Mouse (Mus musculus) CH12.LX (cell line): Measurements from ENCODE around the gene Cldnd1. TPM values are rescaled to one million over a fixed set of nuclear protein-coding genes. Genes with fewer than 3 reads are reported as not detected.

Experiments
- DNase-seq: peaks from one replicate; pipeline ENCODE4 v3.0.0-alpha.2; 2013; ENCODE audit errors: extremely low read depth
- H3K27ac ChIP-seq: 2 replicates; pipeline ENCODE4 v1.5.1; 2012; ENCODE audit warnings: low read depth, mild to moderate bottlenecking, control low read depth, moderate library complexity; ENCODE audit not compliant: insufficient read depth
- H3K27me3 ChIP-seq: replicated peaks from 2 replicates; pipeline ENCODE3; 2012; ENCODE audit warnings: inconsistent platforms
- H3K36me3 ChIP-seq, 2 experiments: replicated peaks in 1 of 2; 2 replicates each; pipeline versions ENCODE3 to v1.6.1; 2012; ENCODE audit warnings: inconsistent platforms in 1 of 2, low read length in 1 of 2, mild to moderate bottlenecking in 1 of 2, mixed read lengths in 1 of 2, moderate library complexity in 1 of 2; ENCODE audit not compliant: control insufficient read depth in 1 of 2, insufficient read depth in 1 of 2
- H3K4me1 ChIP-seq, 2 experiments: 2 replicates each; pipeline ENCODE4 v1.6.1; 2012; ENCODE audit warnings: inconsistent platforms in 1 of 2, moderate library complexity in 1 of 2; ENCODE audit not compliant: insufficient read depth in 2 of 2, control insufficient read depth in 1 of 2
- H3K4me2 ChIP-seq: 2 replicates; pipeline ENCODE4 v1.6.1; 2012; ENCODE audit warnings: low read depth, mild to moderate bottlenecking, control low read depth; ENCODE audit not compliant: poor library complexity, insufficient read depth, severe bottlenecking
- H3K4me3 ChIP-seq, 3 experiments: fragments of 150-350 bp in 1 of 3; sonication (generic) in 1 of 3; replicated peaks in 1 of 3; 2 replicates each; pipeline versions ENCODE3 to v1.5.1; 2011 to 2012; ENCODE audit warnings: low read depth in 2 of 3, low read length in 2 of 3, mild to moderate bottlenecking in 2 of 3, moderate library complexity in 2 of 3, control low read depth in 1 of 3, improper control_type of control experiment in 1 of 3, inconsistent platforms in 1 of 3, mixed read lengths in 1 of 3; ENCODE audit not compliant: poor library complexity in 1 of 3
- H3K79me2 ChIP-seq: replicated peaks from 2 replicates; pipeline ENCODE4 v1.6.1; 2012; ENCODE audit warnings: mild to moderate bottlenecking, moderate library complexity; ENCODE audit not compliant: control insufficient read depth, poor library complexity, insufficient read depth, severe bottlenecking; ENCODE audit errors: extremely low read depth
- H3K9ac ChIP-seq: 2 replicates; pipeline ENCODE4 v1.6.1; 2012; ENCODE audit warnings: low read depth, mild to moderate bottlenecking, control low read depth, moderate library complexity; ENCODE audit not compliant: insufficient read depth
- H3K9me3 ChIP-seq: replicated peaks from 2 replicates; pipeline ENCODE3; 2012; ENCODE audit warnings: low read length, inconsistent platforms, mixed read lengths
- BHLHE40 ChIP-seq: IDR thresholded peaks from 2 replicates; pipeline ENCODE4 v1.6.1; 2011; ENCODE audit warnings: mild to moderate bottlenecking, low read depth, low read length, improper control_type of control experiment
- CHD1 ChIP-seq: IDR thresholded peaks from 2 replicates; pipeline ENCODE4 v1.6.1; 2012; ENCODE audit warnings: low read depth, low read length, improper control_type of control experiment, inconsistent platforms
- EP300 ChIP-seq: IDR thresholded peaks from 2 replicates; pipeline ENCODE4 v1.6.1; 2011; ENCODE audit warnings: low read length, improper control_type of control experiment
- ETS1 ChIP-seq: conservative IDR thresholded peaks from 2 replicates; pipeline ENCODE4 v1.6.1; 2012; ENCODE audit warnings: low read depth, mild to moderate bottlenecking, inconsistent platforms, low read length, improper control_type of control experiment, moderate library complexity
- GABPA ChIP-seq: IDR thresholded peaks from 2 replicates; pipeline ENCODE4 v1.6.1; 2012; ENCODE audit warnings: low read depth, low read length, improper control_type of control experiment, inconsistent platforms; ENCODE audit not compliant: insufficient replicate concordance
- HCFC1 ChIP-seq: IDR thresholded peaks from 2 replicates; pipeline ENCODE4 v1.6.1; 2012; ENCODE audit warnings: low read depth, mild to moderate bottlenecking, inconsistent platforms, low read length, improper control_type of control experiment
- IRF4 ChIP-seq: IDR thresholded peaks from 2 replicates; pipeline ENCODE4 v1.6.1; 2014; ENCODE audit warnings: low read depth, mild to moderate bottlenecking, inconsistent platforms, low read length, improper control_type of control experiment
- JUN ChIP-seq: IDR thresholded peaks from 2 replicates; pipeline ENCODE4 v1.6.1; 2011; ENCODE audit warnings: low read depth, mild to moderate bottlenecking, low read length, improper control_type of control experiment, moderate library complexity; ENCODE audit not compliant: insufficient read depth
- JUND ChIP-seq: conservative IDR thresholded peaks from 2 replicates; pipeline ENCODE4 v1.6.1; 2011; ENCODE audit warnings: low read depth, low read length, improper control_type of control experiment
- KAT2A ChIP-seq: IDR thresholded peaks from 2 replicates; pipeline ENCODE4 v1.6.1; 2012; ENCODE audit warnings: low read length, improper control_type of control experiment, inconsistent platforms; ENCODE audit not compliant: insufficient replicate concordance
- MAFK ChIP-seq: IDR thresholded peaks from 2 replicates; pipeline ENCODE4 v1.6.1; 2011; ENCODE audit warnings: low read length, improper control_type of control experiment; ENCODE audit not compliant: insufficient replicate concordance
- MAZ ChIP-seq: IDR thresholded peaks from 2 replicates; pipeline ENCODE4 v1.6.1; 2012; ENCODE audit warnings: low read depth, mild to moderate bottlenecking, inconsistent platforms, low read length, improper control_type of control experiment, moderate library complexity
- NELFE ChIP-seq: IDR thresholded peaks from 2 replicates; pipeline ENCODE4 v1.6.1; 2011; ENCODE audit warnings: low read depth, low read length, improper control_type of control experiment
- NRF1 ChIP-seq: IDR thresholded peaks from 2 replicates; pipeline ENCODE4 v1.6.1; 2014; ENCODE audit warnings: low read depth, mild to moderate bottlenecking, inconsistent platforms, low read length, improper control_type of control experiment, moderate library complexity
- PAX5 ChIP-seq: IDR thresholded peaks from 2 replicates; pipeline ENCODE4 v1.6.1; 2012; ENCODE audit warnings: low read length, inconsistent platforms, mixed read lengths
- POLR2AphosphoS2 ChIP-seq: IDR thresholded peaks from 2 replicates; pipeline ENCODE4 v1.6.1; 2011; ENCODE audit warnings: low read depth, low read length, improper control_type of control experiment
- SIN3A ChIP-seq: IDR thresholded peaks from 2 replicates; pipeline ENCODE4 v1.6.1; 2012; ENCODE audit warnings: low read length, improper control_type of control experiment, inconsistent platforms
- SMC3 ChIP-seq: IDR thresholded peaks from 2 replicates; pipeline ENCODE4 v1.6.1; 2011; ENCODE audit warnings: low read depth, low read length, improper control_type of control experiment
- TBP ChIP-seq: conservative IDR thresholded peaks from 2 replicates; pipeline ENCODE4 v1.6.1; 2011; ENCODE audit warnings: low read depth, low read length, improper control_type of control experiment
- TCF12 ChIP-seq: IDR thresholded peaks from 2 replicates; pipeline ENCODE4 v1.6.1; 2014; ENCODE audit warnings: low read depth, mild to moderate bottlenecking, inconsistent platforms, low read length, improper control_type of control experiment
- UBTF ChIP-seq: IDR thresholded peaks from 2 replicates; pipeline ENCODE4 v1.6.1; 2012; ENCODE audit warnings: low read depth, mild to moderate bottlenecking, inconsistent platforms, low read length, improper control_type of control experiment, moderate library complexity
- USF2 ChIP-seq: conservative IDR thresholded peaks from 2 replicates; pipeline ENCODE4 v1.6.1; 2011; ENCODE audit warnings: low read depth, low read length, improper control_type of control experiment
- ZC3H11A ChIP-seq: IDR thresholded peaks from 2 replicates; pipeline ENCODE4 v1.6.1; 2012; ENCODE audit warnings: low read depth, mild to moderate bottlenecking, inconsistent platforms, low read length, improper control_type of control experiment
- ZKSCAN1 ChIP-seq: IDR thresholded peaks from 2 replicates; pipeline ENCODE4 v1.6.1; 2012; ENCODE audit warnings: low read depth, inconsistent platforms, low read length, improper control_type of control experiment, borderline replicate concordance
- ZMIZ1 ChIP-seq: IDR thresholded peaks from 2 replicates; pipeline ENCODE4 v1.6.1; 2012; ENCODE audit warnings: low read depth, mild to moderate bottlenecking, inconsistent platforms, low read length, improper control_type of control experiment
- ZNF384 ChIP-seq: IDR thresholded peaks from 2 replicates; pipeline ENCODE4 v1.6.1; 2012; ENCODE audit warnings: low read depth, low read length, improper control_type of control experiment, inconsistent platforms
- dilution Hi-C: fragments of 300-500 bp; cut with MboI; formaldehyde crosslinking; loops from 2 replicates; pipeline ENCODE4 v1.14.3; 2020; ENCODE audit warnings: low sequenced_read_pairs; ENCODE audit not compliant: extremely low pct_unique_long_range_greater_than_20kb, extremely low pct_ligation_motif_present
- in situ Hi-C: fragments of 300-500 bp; cut with MboI; formaldehyde crosslinking; loops from 3 replicates; pipeline ENCODE4 v1.14.3; 2019; ENCODE audit warnings: low sequenced_read_pairs, low pct_ligation_motif_present, low pct_unique_long_range_greater_than_20kb, mixed read lengths
- polyA plus RNA-seq: library from polyadenylated mRNA; unstranded; fragments of >175 nt; gene quantifications from 2 replicates; pipeline ENCODE4 v1.2.1, GENCODE M21; 2012; ENCODE audit warnings: low read depth; ENCODE audit not compliant: insufficient read length
- total RNA-seq, 2 experiments: library from RNA; depleted of rRNA; stranded (reverse); fragments of 300-350 nt in 1 of 2; fragments of >200 nt in 1 of 2; gene quantifications; 2 replicates each; pipeline ENCODE4 v1.2.3; 2012 to 2014

Gene Cldnd1
- total and polyA plus RNA-seq, 3 experiments, result 59.9 to 80.6 (median 78.7) TPM

GRCm38 (mm10) chr16:58703382-58704124 is 24.2 kb upstream of the Cldnd1 start (continued):
- no peak for TF ChIP-seq GABPA
- TF ChIP-seq ZKSCAN1, result no peak
- TF ChIP-seq SIN3A, result peak; percentile 52
- peak; percentile 95 for TF ChIP-seq BHLHE40
- no peak for TF ChIP-seq KAT2A
- TF ChIP-seq NRF1, result no peak
- TF ChIP-seq TBP, result 0 out of 2 replicates have a peak, but pooled peaks have one; percentile 26
- TF ChIP-seq TCF12, result peak; percentile 91
- peak; percentile 44; the same call in 1 of the 2 replicates for TF ChIP-seq MAZ
- no peak for TF ChIP-seq ZC3H11A
- 0 out of 2 replicates have a peak, but pooled peaks have one; percentile 4 for TF ChIP-seq SMC3
- 0 out of 2 replicates have a peak, but pooled peaks have one; percentile 37 for TF ChIP-seq POLR2AphosphoS2
- no peak for TF ChIP-seq UBTF
- TF ChIP-seq USF2, result no peak
- peak; percentile 85; the same call in 1 of the 2 replicates for TF ChIP-seq JUN
- no peak; the same call in 1 of the 2 replicates for TF ChIP-seq HCFC1
- 0 out of 2 replicates have a peak, but pooled peaks have one; percentile 5 for TF ChIP-seq ZNF384
- TF ChIP-seq JUND, result peak; percentile 78
- no peak; the same call in none of the 2 replicates for TF ChIP-seq CHD1
- no peak for TF ChIP-seq NELFE
- TF ChIP-seq EP300, result peak; percentile 92
- TF ChIP-seq, all 38 proteins: peak for 20

- TF ChIP-seq MAFK, result no peak
- no peak for TF ChIP-seq IRF4
- no peak for TF ChIP-seq TBP
- TF ChIP-seq MAZ, result no peak
- no peak for TF ChIP-seq SMC3
- no peak for TF ChIP-seq USF2
- TF ChIP-seq ZMIZ1, result no peak
- no peak for TF ChIP-seq BHLHE40
- no peak for TF ChIP-seq ETS1
- no peak for TF ChIP-seq JUND
- TF ChIP-seq PAX5, result no peak
- Histone ChIP-seq H3K9ac (peak overlapping the region; percentile 22; the same call in 1 of the 2 replicates), H3K27ac (peak overlapping the region; percentile 53), H3K36me3 (no peaks in the 10 kb centered on the region), H3K4me1 (peaks cover 25 to 82% of the 10 kb centered on the region in 2 experiments), H3K79me2 (no peaks in the 10 kb centered on the region; the same call in 1 of the 2 replicates), H3K4me3 (peak overlapping the region in 1 of 3 experiments; percentile 1), H3K4me2 (no peak overlapping the region), H3K9me3 (no peaks in the 10 kb centered on the region), H3K27me3 (peaks cover 1% of the 10 kb centered on the region)
- no peak for DNase-seq
- dilution Hi-C loops (no loop called here), in situ Hi-C loops (loop anchor here (10.0 kb wide), 2 partner anchors 190 to 810 kb away; no protein-coding TSS in a partner anchor)
These were observed 22.7 kb upstream of the Cldnd1 start for GRCm38 (mm10) chr16:58704999-58705398.
